Mouse (Mus musculus) limb, embryonic 12.5 days (tissue): ENCODE measurements at regions not wholly inside any gene's neighbourhood (a gene's known extent, or its start where the extent isn't known, plus 50 kb on each side); places are given as distances from the start of the nearest gene placed in this dataset.

Experiments
- ATAC-seq: fragments of 200-750 bp; cut with Nextera tagmentation; 2 replicates; pipeline ENCODE4 v1.8.0; 2017; ENCODE audit warnings: low read depth, moderate TSS enrichment; ENCODE audit not compliant: insufficient number of reproducible peaks, insufficient read depth, low FRiP score, low TSS enrichment
- H3K27ac ChIP-seq: fragments of 300-500 bp; sonication (generic); 2 replicates; pipeline ENCODE4 v1.5.1; 2016; ENCODE audit warnings: mild to moderate bottlenecking, moderate library complexity
- H3K27me3 ChIP-seq: fragments of 300-500 bp; sonication (generic); 2 replicates; pipeline ENCODE4 v1.6.1; 2016; ENCODE audit warnings: mild to moderate bottlenecking, moderate library complexity
- H3K36me3 ChIP-seq: fragments of 300-500 bp; sonication (generic); 2 replicates; pipeline ENCODE4 v1.6.1; 2016; ENCODE audit warnings: mild to moderate bottlenecking, moderate library complexity
- H3K4me1 ChIP-seq: fragments of 300-500 bp; sonication (generic); replicated peaks from 2 replicates; pipeline ENCODE4 v1.6.1; 2016
- H3K4me2 ChIP-seq: fragments of 300-500 bp; sonication (generic); 2 replicates; pipeline ENCODE4 v1.6.1; 2016; ENCODE audit warnings: mild to moderate bottlenecking, moderate library complexity
- H3K4me3 ChIP-seq: fragments of 300-500 bp; sonication (generic); replicated peaks from 2 replicates; pipeline ENCODE4 v1.5.1; 2016; ENCODE audit warnings: mild to moderate bottlenecking
- H3K9ac ChIP-seq: fragments of 300-500 bp; sonication (generic); replicated peaks from 2 replicates; pipeline ENCODE4 v1.6.1; 2016; ENCODE audit warnings: mild to moderate bottlenecking, moderate library complexity
- H3K9me3 ChIP-seq: fragments of 300-500 bp; sonication (generic); 2 replicates; pipeline ENCODE4 v1.6.1; 2016; ENCODE audit warnings: mild to moderate bottlenecking, moderate library complexity
- WGBS: fragments of 180-500 bp; shearing (Covaris S2); methylation state at CpG from one replicate; pipeline ENCODE4 v1.1.7; 2016; 5-methylcytosine and 5-hydroxymethylcytosine counted together

DNA sequence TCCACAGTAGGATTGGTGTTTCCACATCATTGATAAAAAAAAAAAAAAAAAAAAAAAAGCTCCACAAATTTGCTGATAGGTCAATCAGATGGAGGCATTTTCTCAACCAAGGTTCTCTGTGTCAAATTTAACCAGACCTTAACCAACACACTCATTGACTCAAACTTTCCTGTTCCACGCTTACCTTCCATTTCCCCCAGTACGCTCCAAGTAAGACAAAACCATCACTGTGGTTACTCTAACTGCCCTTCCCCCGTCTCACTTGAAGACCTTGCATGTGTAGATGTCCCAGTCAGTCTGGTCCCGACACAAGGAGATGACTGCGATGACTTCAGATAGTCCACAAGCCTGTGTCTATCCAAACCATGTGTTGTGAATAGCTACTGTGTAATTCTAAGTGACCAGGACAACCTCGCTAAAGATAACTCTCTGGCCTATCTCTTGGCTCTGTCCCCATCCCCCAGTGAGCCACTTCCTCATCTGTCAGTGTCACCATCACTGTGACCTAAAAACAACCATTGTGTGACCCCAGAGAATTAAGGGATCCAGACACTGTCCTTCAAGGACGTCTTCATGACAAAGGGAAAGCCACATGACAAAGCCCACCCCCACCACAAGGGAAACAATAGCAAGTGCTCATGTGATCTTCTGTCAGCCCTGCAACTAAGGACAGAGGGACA lies 279.9 kb upstream of the Spred2 start:
- Histone ChIP-seq H3K4me1 (no peaks in the 10 kb centered on the region), H3K9me3 (no peaks in the 10 kb centered on the region), H3K4me2 (no peak overlapping the region), H3K27me3 (peaks cover 4% of the 10 kb centered on the region; the same call in 1 of the 2 replicates), H3K27ac (no peak overlapping the region), H3K36me3 (no peaks in the 10 kb centered on the region), H3K9ac (no peak overlapping the region), H3K4me3 (no peak overlapping the region)
- 79% methylated on average over 7 of the region's 7 CpGs for WGBS
- ATAC-seq = no peak

DNA sequence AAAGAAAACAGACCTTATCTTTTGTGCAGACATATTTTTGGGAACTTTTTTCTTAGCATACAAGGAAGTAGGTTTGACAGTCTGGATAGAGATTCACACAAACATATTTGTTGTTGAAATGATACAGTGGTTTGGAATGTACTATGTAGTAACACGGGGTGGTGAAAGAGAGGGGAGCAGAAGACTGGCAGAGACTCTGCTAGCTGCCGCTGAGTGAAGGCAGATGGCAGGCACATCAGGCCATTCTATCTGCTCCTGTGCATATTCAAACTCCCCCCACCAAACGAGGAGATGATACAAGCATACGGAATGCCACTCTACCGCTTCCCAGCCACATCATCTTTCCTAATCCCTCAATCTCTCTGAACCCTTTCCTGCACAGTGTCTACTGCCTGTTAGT lies 279.1 kb upstream of the Spred2 start:
- Histone ChIP-seq H3K9ac (no peak overlapping the region), H3K9me3 (no peaks in the 10 kb centered on the region), H3K27me3 (peaks cover 4% of the 10 kb centered on the region; the same call in 1 of the 2 replicates), H3K36me3 (no peaks in the 10 kb centered on the region), H3K4me1 (no peaks in the 10 kb centered on the region), H3K4me3 (no peak overlapping the region), H3K4me2 (no peak overlapping the region), H3K27ac (no peak overlapping the region)
- WGBS = 79% methylated on average over 5 of the region's 5 CpGs
- ATAC-seq = no peak

DNA sequence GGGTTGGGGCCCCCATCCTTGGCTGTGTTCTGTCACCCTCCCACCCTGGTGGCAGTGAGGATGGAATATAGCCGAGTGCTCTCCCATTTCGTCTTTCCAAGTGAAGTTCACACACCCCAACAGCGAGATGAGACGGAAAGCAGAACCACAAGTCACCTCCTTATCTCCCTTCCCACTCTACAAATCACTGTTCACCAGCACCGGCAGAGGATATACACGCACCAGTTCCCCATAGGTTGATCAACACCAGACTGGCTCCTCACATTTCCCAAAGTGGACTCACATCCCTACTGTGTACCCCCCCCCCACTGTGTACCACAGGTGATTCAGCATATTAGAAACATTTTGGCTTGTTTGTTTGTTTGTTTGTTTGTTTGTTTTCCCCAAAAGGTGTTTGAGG lies 272.7 kb upstream of the Spred2 start:
- WGBS = 54% methylated on average over 6 of the region's 6 CpGs
- ATAC-seq = no peak

DNA sequence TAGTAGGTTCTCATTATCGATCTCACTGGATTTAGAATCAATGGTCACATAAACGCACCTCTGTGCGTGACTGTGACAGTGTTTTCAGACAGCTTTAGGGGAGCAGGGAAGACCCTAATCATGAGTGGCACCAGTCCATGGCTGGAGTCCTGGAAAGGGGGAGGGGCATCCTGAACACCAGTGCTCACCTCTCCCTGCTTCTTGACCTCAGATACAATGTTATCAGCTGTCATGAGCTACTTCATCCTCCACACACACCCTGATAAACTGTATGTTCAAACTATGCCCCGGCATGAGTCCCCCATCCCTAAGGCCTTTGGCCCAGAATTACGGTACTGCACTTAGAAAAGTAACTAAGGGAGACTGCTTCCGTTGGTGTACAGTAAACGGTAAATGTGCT lies 272.2 kb upstream of the Spred2 start:
- H3K36me3 ChIP-seq = no peaks in the 10 kb centered on the region
- no peak overlapping the region for H3K4me3 ChIP-seq
- no peak for ATAC-seq
- no peak overlapping the region for H3K9ac ChIP-seq
- no peak overlapping the region for H3K4me2 ChIP-seq
- H3K27me3 ChIP-seq = no peaks in the 10 kb centered on the region
- no peaks in the 10 kb centered on the region for H3K9me3 ChIP-seq
- no peak overlapping the region for H3K27ac ChIP-seq
- 91% methylated on average over 7 of the region's 7 CpGs for WGBS
- H3K4me1 ChIP-seq = no peaks in the 10 kb centered on the region

More for the DNA sequence above, 272.7 kb upstream of the Spred2 start:
- Histone ChIP-seq H3K4me3 (no peak overlapping the region), H3K27ac (no peak overlapping the region), H3K9ac (no peak overlapping the region), H3K36me3 (no peaks in the 10 kb centered on the region), H3K4me1 (no peaks in the 10 kb centered on the region), H3K27me3 (no peaks in the 10 kb centered on the region), H3K4me2 (no peak overlapping the region), H3K9me3 (no peaks in the 10 kb centered on the region)

DNA sequence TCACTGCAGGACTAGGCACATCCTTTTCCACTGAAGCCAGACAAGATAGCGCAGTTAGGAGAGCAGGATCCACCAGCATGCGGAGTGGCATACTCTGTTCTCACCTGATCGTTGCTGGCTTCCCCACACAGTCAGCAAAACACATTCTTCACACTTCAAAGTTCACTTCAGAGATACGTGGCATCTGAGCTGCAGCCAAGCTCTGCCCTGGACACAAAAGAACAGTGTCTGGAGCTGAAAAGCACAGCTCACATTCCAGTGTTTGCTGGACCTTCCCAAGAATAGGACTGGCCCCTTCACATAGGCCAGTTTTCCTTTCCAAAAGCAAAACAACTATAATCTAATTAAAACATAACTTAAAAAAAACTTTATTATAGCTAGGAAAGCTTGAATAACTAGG lies 264.7 kb upstream of the Spred2 start:
- 78% methylated on average over 4 of the region's 4 CpGs for WGBS

DNA sequence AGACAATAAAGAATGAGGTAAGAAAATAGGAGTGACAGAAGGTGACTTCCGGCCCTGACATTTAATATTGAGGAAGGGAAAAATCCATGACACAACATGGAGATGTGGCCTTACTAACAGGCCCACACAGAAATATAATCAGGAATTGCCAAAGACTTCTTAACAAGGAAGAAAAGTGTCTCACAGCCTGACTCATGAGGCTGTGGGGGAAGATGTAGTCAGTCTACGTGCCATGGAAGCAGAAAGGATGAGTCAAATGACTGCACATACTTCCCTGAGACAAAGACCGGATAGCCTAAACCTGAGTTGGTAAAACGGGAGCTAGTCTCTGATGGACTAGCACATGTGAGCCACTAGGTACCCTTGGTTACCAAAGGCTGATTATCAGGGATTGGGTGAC lies 257.4 kb upstream of the Spred2 start:
- 91% methylated on average over 4 of the region's 4 CpGs for WGBS
- ATAC-seq = no peak
- Histone ChIP-seq H3K36me3 (no peaks in the 10 kb centered on the region), H3K4me3 (no peak overlapping the region), H3K9ac (no peak overlapping the region), H3K4me1 (peaks cover 5% of the 10 kb centered on the region; the same call in 1 of the 2 replicates), H3K9me3 (no peaks in the 10 kb centered on the region), H3K27me3 (peaks cover 4% of the 10 kb centered on the region; the same call in 1 of the 2 replicates), H3K27ac (no peak overlapping the region), H3K4me2 (no peak overlapping the region)

More for the DNA sequence above, 264.7 kb upstream of the Spred2 start:
- H3K9me3 ChIP-seq = no peaks in the 10 kb centered on the region
- H3K4me2 ChIP-seq = no peak overlapping the region
- H3K27ac ChIP-seq = no peak overlapping the region
- H3K9ac ChIP-seq = no peak overlapping the region
- no peak for ATAC-seq
- no peaks in the 10 kb centered on the region for H3K4me1 ChIP-seq
- H3K36me3 ChIP-seq = no peaks in the 10 kb centered on the region
- H3K27me3 ChIP-seq = no peaks in the 10 kb centered on the region
- no peak overlapping the region for H3K4me3 ChIP-seq

DNA sequence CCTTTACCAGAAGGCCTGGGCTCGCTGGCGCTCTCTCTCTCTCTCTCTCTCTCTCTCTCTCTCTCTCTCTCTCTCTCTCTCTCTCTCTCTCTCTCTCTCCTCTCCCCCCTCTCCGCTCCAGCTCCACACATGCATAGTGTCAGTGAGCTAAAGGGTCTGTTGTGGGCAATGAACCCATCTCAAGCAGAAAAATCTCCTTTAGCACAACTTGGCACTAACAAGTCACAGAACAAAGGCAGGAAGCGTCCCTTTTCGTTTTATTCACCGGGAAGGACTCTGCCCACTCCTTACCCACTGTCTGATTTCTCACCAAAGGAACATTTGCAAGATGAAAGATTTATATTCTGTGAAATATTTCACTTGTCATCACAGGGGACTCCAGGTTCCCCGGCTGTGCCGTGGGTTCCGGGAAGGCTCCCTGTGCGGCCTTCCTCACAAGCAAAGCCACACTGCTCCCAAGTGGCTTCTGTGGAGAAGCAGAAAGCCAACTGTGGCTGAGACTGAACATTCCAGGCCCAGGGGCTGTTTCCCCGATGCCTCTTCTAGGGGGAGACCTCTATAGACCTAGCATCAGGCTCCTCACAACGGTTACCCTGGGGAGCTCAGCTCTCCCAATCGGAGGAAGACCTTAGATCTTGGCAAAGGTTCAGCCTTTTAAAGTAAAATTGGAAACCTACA lies 253.2 kb upstream of the Spred2 start:
- Histone ChIP-seq H3K4me1 (peaks cover 5% of the 10 kb centered on the region; the same call in 1 of the 2 replicates), H3K4me2 (no peak overlapping the region), H3K9ac (no peak overlapping the region), H3K36me3 (no peaks in the 10 kb centered on the region), H3K4me3 (no peak overlapping the region), H3K27ac (no peak overlapping the region), H3K27me3 (peaks cover 4% of the 10 kb centered on the region; the same call in 1 of the 2 replicates), H3K9me3 (no peaks in the 10 kb centered on the region)
- WGBS = 35% methylated on average over 13 of the region's 13 CpGs
- ATAC-seq = no peak

DNA sequence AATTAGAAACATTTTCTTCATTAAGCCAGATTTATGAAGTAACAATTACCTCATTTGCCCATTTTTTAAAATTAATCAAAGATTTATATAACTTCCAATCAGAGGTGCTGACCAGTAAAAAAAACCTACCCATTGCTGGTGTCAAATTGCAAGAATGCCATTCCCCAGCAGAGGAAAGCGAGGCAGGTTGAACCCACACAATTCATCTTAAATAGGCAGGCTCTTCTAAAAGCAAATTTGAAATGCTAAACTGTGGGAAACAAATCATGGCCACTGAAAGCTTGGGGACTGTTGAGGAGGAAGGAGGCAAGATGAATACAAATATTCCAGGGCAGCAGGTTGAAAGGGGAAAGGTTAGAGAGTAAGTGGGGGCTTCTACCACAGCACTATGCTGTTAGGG lies 251.2 kb upstream of the Spred2 start:
- Histone ChIP-seq H3K9ac (no peak overlapping the region), H3K36me3 (no peaks in the 10 kb centered on the region), H3K4me3 (no peak overlapping the region), H3K9me3 (no peaks in the 10 kb centered on the region), H3K4me1 (peaks cover 5% of the 10 kb centered on the region; the same call in 1 of the 2 replicates), H3K27ac (no peak overlapping the region), H3K27me3 (peaks cover 4% of the 10 kb centered on the region; the same call in 1 of the 2 replicates), H3K4me2 (no peak overlapping the region)
- WGBS = 28% methylated on average over 1 of the region's 1 CpGs
- ATAC-seq = no peak

DNA sequence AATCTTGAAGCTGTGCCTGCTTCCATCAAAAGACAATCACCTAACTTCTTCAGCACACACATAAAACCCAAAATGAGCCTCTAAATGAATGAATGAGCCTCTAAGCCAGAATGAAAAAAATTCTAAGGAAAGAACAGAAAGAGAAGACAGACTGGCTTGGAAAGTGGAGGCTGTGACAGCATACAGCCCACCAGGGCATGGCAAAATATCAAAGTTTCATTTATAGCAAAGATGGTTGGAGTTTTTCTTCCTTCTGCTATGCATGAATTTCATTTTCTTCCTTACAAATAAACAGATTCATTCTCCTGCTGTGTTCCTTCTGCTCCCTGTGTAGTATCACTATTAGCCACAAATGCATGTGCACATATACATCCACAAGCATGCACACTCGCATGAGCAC lies 247.7 kb upstream of the Spred2 start:
- H3K27me3 ChIP-seq = no peaks in the 10 kb centered on the region
- H3K4me1 ChIP-seq = no peaks in the 10 kb centered on the region
- 88% methylated on average over 1 of the region's 1 CpGs for WGBS
- H3K9me3 ChIP-seq = no peaks in the 10 kb centered on the region
- ATAC-seq = no peak
- no peaks in the 10 kb centered on the region for H3K36me3 ChIP-seq
- H3K9ac ChIP-seq = no peak overlapping the region
- no peak overlapping the region for H3K4me2 ChIP-seq
- H3K4me3 ChIP-seq = no peak overlapping the region
- no peak overlapping the region for H3K27ac ChIP-seq

DNA sequence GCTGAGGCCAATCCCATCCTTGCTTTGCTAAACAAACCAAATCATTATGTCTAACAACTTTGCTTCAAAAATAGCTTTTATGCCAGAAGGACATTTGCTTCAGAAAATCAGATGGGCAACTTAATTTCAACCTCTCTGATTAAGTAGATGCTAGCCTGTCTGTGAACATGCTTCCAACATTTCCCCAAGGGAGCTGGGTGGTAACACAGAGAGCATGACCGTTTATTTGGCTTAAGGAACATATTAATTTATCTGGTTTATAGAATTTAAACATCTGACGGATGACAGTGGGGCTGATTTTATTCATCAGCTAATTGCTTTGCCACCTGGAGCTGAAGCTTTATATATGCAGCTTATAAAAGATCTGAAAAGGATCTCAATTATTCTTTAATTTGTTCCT lies 245.1 kb upstream of the Spred2 start:
- no peak overlapping the region for H3K4me2 ChIP-seq
- H3K27ac ChIP-seq = no peak overlapping the region
- H3K4me3 ChIP-seq = no peak overlapping the region
- 67% methylated on average over 2 of the region's 2 CpGs for whole genome bisulfite sequencing
- no peaks in the 10 kb centered on the region for H3K4me1 ChIP-seq
- ATAC-seq = no peak
- H3K36me3 ChIP-seq = no peaks in the 10 kb centered on the region
- H3K27me3 ChIP-seq = no peaks in the 10 kb centered on the region
- H3K9ac ChIP-seq = no peak overlapping the region
- 0 out of 2 replicates have a peak, but pooled peaks cover under 1% of the 10 kb centered on the region for H3K9me3 ChIP-seq

DNA sequence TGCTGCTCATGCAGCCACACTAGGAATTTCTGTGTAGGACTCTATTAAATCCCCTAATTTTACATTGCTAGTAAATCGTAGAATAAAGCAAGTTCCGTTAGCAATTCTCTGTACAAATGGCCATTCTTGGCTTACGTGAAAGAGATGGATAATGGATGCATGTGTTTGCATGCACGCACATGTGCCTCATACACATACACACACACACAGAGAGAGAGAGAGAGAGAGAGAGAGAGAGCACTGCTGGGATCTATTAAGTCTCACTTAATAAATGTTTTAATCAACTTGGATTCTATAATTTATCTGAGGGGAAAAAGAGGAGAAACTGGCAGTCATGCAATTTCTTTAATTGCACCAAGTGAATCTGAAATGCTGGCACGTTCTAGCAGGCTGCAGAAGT lies 244.5 kb upstream of the Spred2 start:
- 75% methylated on average over 5 of the region's 5 CpGs for WGBS
- Histone ChIP-seq H3K4me1 (no peaks in the 10 kb centered on the region), H3K36me3 (no peaks in the 10 kb centered on the region), H3K9ac (no peak overlapping the region), H3K27ac (no peak overlapping the region), H3K27me3 (no peaks in the 10 kb centered on the region), H3K9me3 (0 out of 2 replicates have a peak, but pooled peaks cover 4% of the 10 kb centered on the region), H3K4me3 (no peak overlapping the region), H3K4me2 (no peak overlapping the region)
- ATAC-seq = no peak
